Mouse (Mus musculus) CD8-positive naive resting alpha-beta T cell, adult 57 days (primary cell): ENCODE measurements around the gene Cyp2d12. TPM values are rescaled to one million over a fixed set of nuclear protein-coding genes. Genes with fewer than 3 reads are reported as not detected.

ENCODE experiments used
- total RNA-seq: library from RNA; stranded (reverse); gene quantifications from one replicate; pipeline ENCODE4 v1.2.4, GENCODE M21; 2023

Gene Cyp2d12
- total RNA-seq: not detected

GRCm38 (mm10) chr15:82554531-82555230 is at the start of gene Cyp2d12:
Gene Cyp2d12 (plus strand): TSS chr15:82555072.

Other genes starting within 250 kb of the Cyp2d12 start
- gene Naga, start 216.1 kb upstream of the Cyp2d12 start, total RNA-seq: 55.5 TPM
- 1.1 TPM for gene Pheta2, start 216.1 kb upstream of the Cyp2d12 start, total RNA-seq
- gene Smdt1, start 216.1 kb upstream of the Cyp2d12 start, total RNA-seq: 85.9 TPM
- 128 TPM for gene Ndufa6, start 200.8 kb upstream of the Cyp2d12 start, total RNA-seq
- 6.2 TPM for gene Cyp2d22, start 174.8 kb upstream of the Cyp2d12 start, total RNA-seq
- gene Cyp2d11, start 161.1 kb upstream of the Cyp2d12 start, total RNA-seq: not detected
- gene Cyp2d10, start 147.9 kb upstream of the Cyp2d12 start, total RNA-seq: not detected
- gene Cyp2d9, start 121.6 kb upstream of the Cyp2d12 start, total RNA-seq: not detected
- gene Cyp2d34, start 65.9 kb downstream of the Cyp2d12 start, total RNA-seq: not detected
- not detected for gene Cyp2d40, start 209.1 kb downstream of the Cyp2d12 start, total RNA-seq
- 0.95 TPM for gene Cyp2d26, start 239.2 kb downstream of the Cyp2d12 start, total RNA-seq